Mouse (Mus musculus) embryonic facial prominence, embryonic 12.5 days (tissue): Measurements from ENCODE around the gene 4930519P11Rik. TPM values are rescaled to one million over a fixed set of nuclear protein-coding genes. Genes with fewer than 3 reads are reported as not detected.

Source experiments
- ATAC-seq: fragments of 200-750 bp; cut with Nextera tagmentation; 2 replicates; pipeline ENCODE4 v1.8.0; 2017; ENCODE audit not compliant: insufficient number of reproducible peaks, insufficient read depth, low FRiP score, low TSS enrichment
- H3K27ac ChIP-seq: fragments of 300-500 bp; sonication (generic); 2 replicates; pipeline ENCODE4 v1.5.1; 2016; ENCODE audit warnings: mild to moderate bottlenecking
- H3K27me3 ChIP-seq: fragments of 300-500 bp; sonication (generic); 2 replicates; pipeline ENCODE4 v1.6.1; 2016; ENCODE audit warnings: mild to moderate bottlenecking, moderate library complexity
- H3K36me3 ChIP-seq: fragments of 300-500 bp; sonication (generic); 2 replicates; pipeline ENCODE4 v1.6.1; 2016; ENCODE audit warnings: mild to moderate bottlenecking
- H3K4me1 ChIP-seq: fragments of 300-500 bp; sonication (generic); 2 replicates; pipeline ENCODE4 v1.6.1; 2016
- H3K4me2 ChIP-seq: fragments of 300-500 bp; sonication (generic); replicated peaks from 2 replicates; pipeline ENCODE4 v1.6.1; 2016; ENCODE audit warnings: mild to moderate bottlenecking, moderate library complexity
- H3K4me3 ChIP-seq: fragments of 300-500 bp; sonication (generic); 2 replicates; pipeline ENCODE4 v1.5.1; 2016; ENCODE audit warnings: mild to moderate bottlenecking
- H3K9ac ChIP-seq: fragments of 300-500 bp; sonication (generic); 2 replicates; pipeline ENCODE4 v1.6.1; 2016; ENCODE audit warnings: mild to moderate bottlenecking, moderate library complexity
- H3K9me3 ChIP-seq: fragments of 300-500 bp; sonication (generic); 2 replicates; pipeline ENCODE4 v1.6.1; 2016; ENCODE audit warnings: mild to moderate bottlenecking, moderate library complexity
- WGBS: fragments of 180-500 bp; shearing (Covaris S2); methylation state at CpG from one replicate; pipeline ENCODE4 v1.1.7; 2016; 5-methylcytosine and 5-hydroxymethylcytosine counted together
- polyA plus RNA-seq: library from polyadenylated mRNA; unstranded; fragments of >200 nt; fragmentation: Nextera tagmentation; extraction: Ambion mirVana; gene quantifications from 2 replicates; pipeline ENCODE4 v1.2.1, GENCODE M21; 2016

4930519P11Rik gene
- polyA plus RNA-seq, 1 experiment from 2014 or later, result 0.49 TPM

DNA sequence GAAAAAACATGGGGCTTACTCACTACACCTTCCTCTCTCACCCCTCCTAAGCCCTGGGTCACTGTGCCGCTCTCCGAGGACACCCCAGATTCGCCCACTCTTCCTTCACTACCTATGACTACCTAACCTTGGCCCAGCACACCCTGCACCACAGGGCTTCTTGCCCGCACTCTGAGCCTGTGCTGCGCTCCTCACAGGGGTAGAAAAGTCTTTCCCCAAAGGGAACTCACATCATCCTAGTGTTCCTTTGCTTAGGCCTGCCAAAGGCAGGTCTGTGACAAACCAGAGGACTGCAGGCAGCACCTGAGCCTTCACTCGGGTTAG is 35.5 kb downstream of the 4930519P11Rik start:
- ATAC-seq, result 0 out of 2 replicates have a peak, but pooled peaks have one; percentile 38
- Histone ChIP-seq H3K9me3 (no peaks in the 10 kb centered on the region), H3K36me3 (no peaks in the 10 kb centered on the region), H3K4me2 (no peak overlapping the region), H3K27ac (no peak overlapping the region), H3K4me3 (no peak overlapping the region), H3K27me3 (no peaks in the 10 kb centered on the region), H3K4me1 (peaks cover 8% of the 10 kb centered on the region; the same call in 1 of the 2 replicates), H3K9ac (no peak overlapping the region)
- 78% methylated on average over 6 of the region's 6 CpGs for WGBS

GRCm38 (mm10) chr2:154576876-154577743 is 36.1 kb downstream of the 4930519P11Rik start:
- Histone ChIP-seq H3K9ac (no peak overlapping the region; the same call in 1 of the 2 replicates), H3K4me2 (no peak overlapping the region), H3K9me3 (no peaks in the 10 kb centered on the region), H3K4me3 (no peak overlapping the region), H3K27ac (no peak overlapping the region), H3K27me3 (no peaks in the 10 kb centered on the region), H3K4me1 (peaks cover 8% of the 10 kb centered on the region; the same call in 1 of the 2 replicates), H3K36me3 (no peaks in the 10 kb centered on the region)
- 39% methylated on average over 12 of the region's 12 CpGs for WGBS
- ATAC-seq, result 0 out of 2 replicates have a peak, but pooled peaks have one; percentile 31

DNA sequence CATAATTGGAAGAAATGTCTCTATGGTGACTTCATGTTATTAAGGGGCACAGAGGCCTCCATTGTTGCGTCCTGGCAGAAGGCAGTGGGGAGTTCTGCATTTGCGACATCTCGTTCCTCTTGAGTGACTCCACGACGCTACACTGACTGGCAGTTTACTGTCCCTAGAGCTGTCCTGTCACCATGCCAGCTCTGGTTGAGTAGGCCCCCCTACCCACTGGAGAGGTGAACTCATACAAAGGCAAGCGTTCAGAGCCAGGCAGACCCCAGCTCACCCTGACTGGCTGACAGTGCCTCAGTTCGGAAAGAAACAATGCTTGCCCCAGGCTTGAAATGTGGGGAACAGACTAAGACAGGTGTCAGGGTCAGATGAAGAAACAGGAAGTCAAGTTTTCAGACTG is 39.0 kb downstream of the 4930519P11Rik start:
- 56% methylated on average over 7 of the region's 7 CpGs for WGBS
- Histone ChIP-seq H3K4me2 (no peak overlapping the region), H3K36me3 (no peaks in the 10 kb centered on the region), H3K9me3 (no peaks in the 10 kb centered on the region), H3K9ac (no peak overlapping the region), H3K4me3 (no peak overlapping the region), H3K27ac (no peak overlapping the region), H3K4me1 (peaks cover 8% of the 10 kb centered on the region; the same call in 1 of the 2 replicates), H3K27me3 (no peaks in the 10 kb centered on the region)
- ATAC-seq, result no peak

DNA sequence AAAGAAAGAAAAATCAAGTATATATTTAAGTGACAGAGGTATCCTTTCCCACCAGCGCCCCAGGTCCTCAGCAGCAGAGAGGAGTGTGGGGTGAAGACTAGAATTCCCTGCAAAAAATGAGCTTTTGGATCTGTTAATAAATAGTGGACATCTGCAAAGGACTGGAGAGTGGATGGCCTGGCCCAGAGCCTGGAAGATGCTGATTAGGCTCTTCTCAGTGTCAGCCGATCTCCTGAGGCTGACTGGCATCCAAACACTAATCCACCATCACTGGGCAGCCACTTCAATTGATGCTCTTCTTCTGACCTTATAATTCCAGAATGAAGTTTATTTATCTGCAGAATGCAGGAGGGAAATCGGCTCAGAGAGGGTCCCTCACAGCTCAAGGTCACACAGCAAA is 40.2 kb downstream of the 4930519P11Rik start:
- H3K9me3 ChIP-seq, result no peaks in the 10 kb centered on the region
- H3K27ac ChIP-seq, result no peak overlapping the region
- 84% methylated on average over 3 of the region's 3 CpGs for WGBS
- H3K9ac ChIP-seq, result no peak overlapping the region
- no peak for ATAC-seq
- no peaks in the 10 kb centered on the region for H3K36me3 ChIP-seq
- no peak overlapping the region for H3K4me2 ChIP-seq
- H3K4me1 ChIP-seq, result peaks cover 19% of the 10 kb centered on the region
- no peak overlapping the region for H3K4me3 ChIP-seq
- H3K27me3 ChIP-seq, result no peaks in the 10 kb centered on the region

GRCm38 (mm10) chr2:154571976-154572375 is 41.3 kb downstream of the 4930519P11Rik start:
- no peaks in the 10 kb centered on the region for H3K9me3 ChIP-seq
- H3K27ac ChIP-seq, result no peak overlapping the region
- H3K27me3 ChIP-seq, result no peaks in the 10 kb centered on the region
- H3K9ac ChIP-seq, result no peak overlapping the region
- WGBS, result 67% methylated on average over 8 of the region's 8 CpGs
- H3K4me2 ChIP-seq, result no peak overlapping the region
- no peak for ATAC-seq
- no peak overlapping the region for H3K4me3 ChIP-seq
- no peaks in the 10 kb centered on the region for H3K36me3 ChIP-seq
- H3K4me1 ChIP-seq, result peaks cover 24% of the 10 kb centered on the region

DNA sequence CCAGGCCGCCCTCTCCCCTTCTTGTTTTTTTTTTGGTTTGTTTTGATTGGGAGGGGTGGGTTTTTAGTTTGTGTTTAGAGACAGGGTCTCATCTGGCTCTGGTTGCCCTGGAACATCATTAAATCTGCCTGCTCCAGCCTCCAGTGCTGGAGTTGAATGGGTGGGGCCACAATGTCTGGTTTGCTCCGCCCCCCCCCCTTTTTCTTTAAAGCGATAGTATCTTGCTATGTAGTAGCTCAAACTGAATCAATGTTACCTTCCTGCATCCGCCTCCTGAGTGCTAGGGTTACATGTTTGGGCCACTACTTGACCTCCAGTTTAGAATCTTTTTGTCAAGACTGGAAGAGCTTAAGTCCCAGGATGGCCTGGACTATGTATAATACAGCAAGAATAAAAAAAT is 42.0 kb downstream of the 4930519P11Rik start:
- no peak for ATAC-seq
- 82% methylated on average over 4 of the region's 4 CpGs for WGBS
- Histone ChIP-seq H3K4me2 (no peak overlapping the region), H3K27me3 (no peaks in the 10 kb centered on the region), H3K9ac (no peak overlapping the region), H3K4me1 (peaks cover 27% of the 10 kb centered on the region), H3K27ac (no peak overlapping the region), H3K4me3 (no peak overlapping the region), H3K36me3 (no peaks in the 10 kb centered on the region), H3K9me3 (no peaks in the 10 kb centered on the region)

DNA sequence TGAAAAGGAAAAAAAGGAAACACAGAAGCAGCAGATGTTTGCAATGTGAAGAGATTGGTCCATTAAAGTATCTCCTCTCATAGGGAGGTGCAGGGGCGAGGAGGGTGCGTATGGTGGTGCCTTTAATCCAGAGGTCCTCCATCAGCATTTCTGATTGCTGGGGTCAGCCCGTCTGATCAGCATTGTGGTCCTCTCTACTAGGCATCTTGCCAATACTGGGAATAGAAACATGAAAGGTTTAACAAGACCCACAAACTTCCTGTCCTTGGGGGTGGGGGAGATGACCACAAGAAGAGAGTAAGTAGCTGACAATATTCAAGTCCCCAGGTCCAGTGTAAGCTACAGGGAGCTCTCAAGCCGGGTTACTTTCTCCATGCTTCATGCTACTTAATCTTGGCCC is 42.6 kb downstream of the 4930519P11Rik start:
- Histone ChIP-seq H3K4me3 (0 out of 2 replicates have a peak overlapping the region, but pooled peaks have one; percentile 87), H3K9me3 (no peaks in the 10 kb centered on the region), H3K27ac (no peak overlapping the region), H3K36me3 (no peaks in the 10 kb centered on the region), H3K9ac (no peak overlapping the region), H3K27me3 (no peaks in the 10 kb centered on the region), H3K4me2 (no peak overlapping the region), H3K4me1 (peaks cover 31% of the 10 kb centered on the region)
- ATAC-seq, result no peak
- WGBS, result 74% methylated on average over 4 of the region's 4 CpGs

- H3K4me3 ChIP-seq, result peak within 1 kb of the TSS; percentile 87
- no peaks in the 10 kb centered on the region for H3K36me3 ChIP-seq
- H3K4me2 ChIP-seq, result peak within 1 kb of the TSS; percentile 86
- peak; percentile 96 for ATAC-seq
- peaks cover 31% of the 10 kb centered on the region for H3K4me1 ChIP-seq
- no peaks in the 10 kb centered on the region for H3K9me3 ChIP-seq
- no peaks in the 10 kb centered on the region for H3K27me3 ChIP-seq
- peak within 1 kb of the TSS; percentile 80 for H3K9ac ChIP-seq
- peak within 1 kb of the TSS; percentile 88 for H3K27ac ChIP-seq
- under 1% methylated on average over 37 of the region's 44 CpGs for WGBS
Observed at GRCm38 (mm10) chr2:154569836-154570286, 43.4 kb downstream of the 4930519P11Rik start, which contains the start of gene E2f1. TSS of gene E2f1 (minus strand) at chr2:154569892.

GRCm38 (mm10) chr2:154569071-154569748 is 44.0 kb downstream of the 4930519P11Rik start:
- peak overlapping the region; percentile 80 for H3K9ac ChIP-seq
- H3K9me3 ChIP-seq, result no peaks in the 10 kb centered on the region
- peaks cover 31% of the 10 kb centered on the region for H3K4me1 ChIP-seq
- no peaks in the 10 kb centered on the region for H3K27me3 ChIP-seq
- H3K4me3 ChIP-seq, result peak overlapping the region; percentile 87
- 0 out of 2 replicates have a peak, but pooled peaks cover 1% of the 10 kb centered on the region for H3K36me3 ChIP-seq
- peak; percentile 75 for ATAC-seq
- H3K27ac ChIP-seq, result peak overlapping the region; percentile 88
- under 1% methylated on average over 51 of the region's 70 CpGs for WGBS
- H3K4me2 ChIP-seq, result peak overlapping the region; percentile 86

DNA sequence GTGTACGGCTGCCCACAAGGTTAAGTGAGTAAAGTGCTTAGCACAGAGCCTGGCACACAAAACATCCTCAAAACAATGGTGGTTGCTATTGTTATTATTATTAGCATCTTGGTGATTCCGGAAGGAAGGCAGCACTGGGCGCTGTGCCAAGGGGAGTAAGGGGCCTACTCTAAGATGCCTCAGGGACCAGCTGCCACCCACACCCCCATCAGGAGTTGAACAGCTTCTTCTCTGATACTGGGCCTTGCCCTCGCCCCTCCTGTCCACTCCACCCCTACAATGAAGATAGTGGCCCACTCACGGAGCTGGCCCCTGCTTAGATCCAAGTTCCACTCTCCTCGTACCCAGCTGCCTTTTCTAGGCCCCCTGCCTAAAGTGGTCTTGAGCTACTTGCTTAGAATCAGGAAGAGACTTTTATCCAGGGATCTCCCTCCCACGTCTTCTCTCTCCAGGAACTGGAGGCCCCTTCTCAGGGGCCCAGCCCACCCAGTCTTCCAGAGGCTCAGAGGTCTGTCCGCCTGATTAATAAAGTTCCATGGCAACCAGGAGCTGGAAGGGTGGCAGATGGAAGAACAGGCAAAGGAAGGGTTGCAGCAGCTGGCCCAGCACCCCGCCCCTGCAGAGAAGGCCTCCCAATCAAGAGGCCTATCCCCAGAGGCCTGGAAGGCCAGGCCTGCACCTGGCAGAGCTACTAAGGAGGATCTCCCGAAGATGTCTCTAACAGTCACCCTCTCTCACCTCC is 44.7 kb downstream of the 4930519P11Rik start:
- no peaks in the 10 kb centered on the region for H3K27me3 ChIP-seq
- WGBS, result 25% methylated on average over 10 of the region's 10 CpGs
- peaks cover 9% of the 10 kb centered on the region for H3K36me3 ChIP-seq
- H3K9ac ChIP-seq, result peak overlapping the region; percentile 80
- peak overlapping the region; percentile 87 for H3K4me3 ChIP-seq
- H3K27ac ChIP-seq, result peak overlapping the region; percentile 88
- ATAC-seq, result no peak
- no peaks in the 10 kb centered on the region for H3K9me3 ChIP-seq
- H3K4me2 ChIP-seq, result peak overlapping the region; percentile 86
- H3K4me1 ChIP-seq, result peaks cover 31% of the 10 kb centered on the region

DNA sequence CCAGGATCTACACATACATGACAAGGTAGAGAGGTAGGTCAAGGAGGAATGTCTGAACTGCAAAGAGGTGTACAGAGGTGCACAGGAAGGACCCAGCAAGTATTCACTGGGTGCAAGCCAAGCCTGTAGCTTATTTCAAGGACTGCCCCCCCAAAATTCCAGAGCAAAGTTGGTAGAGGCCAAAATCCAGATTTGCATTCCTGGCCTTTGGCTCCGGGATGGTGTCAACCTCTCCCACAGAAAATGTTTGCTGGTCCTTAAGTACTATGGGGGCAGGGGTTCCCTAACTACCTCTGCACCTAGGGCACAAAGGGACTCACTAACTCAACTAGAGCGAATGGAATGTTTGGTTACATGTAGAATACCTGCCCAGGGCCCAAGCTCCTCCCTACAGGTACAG is 45.5 kb downstream of the 4930519P11Rik start:
- Histone ChIP-seq H3K4me3 (peak overlapping the region; percentile 87), H3K9me3 (no peaks in the 10 kb centered on the region), H3K4me2 (peak overlapping the region; percentile 86), H3K4me1 (peaks cover 31% of the 10 kb centered on the region), H3K9ac (no peak overlapping the region), H3K36me3 (peaks cover 16% of the 10 kb centered on the region), H3K27me3 (no peaks in the 10 kb centered on the region), H3K27ac (peak overlapping the region; percentile 63; the same call in 1 of the 2 replicates)
- ATAC-seq, result no peak
- 80% methylated on average over 2 of the region's 2 CpGs for WGBS
